21 mouse cellular contexts compared by ENCODE assay signal in the genomic region with DNA sequence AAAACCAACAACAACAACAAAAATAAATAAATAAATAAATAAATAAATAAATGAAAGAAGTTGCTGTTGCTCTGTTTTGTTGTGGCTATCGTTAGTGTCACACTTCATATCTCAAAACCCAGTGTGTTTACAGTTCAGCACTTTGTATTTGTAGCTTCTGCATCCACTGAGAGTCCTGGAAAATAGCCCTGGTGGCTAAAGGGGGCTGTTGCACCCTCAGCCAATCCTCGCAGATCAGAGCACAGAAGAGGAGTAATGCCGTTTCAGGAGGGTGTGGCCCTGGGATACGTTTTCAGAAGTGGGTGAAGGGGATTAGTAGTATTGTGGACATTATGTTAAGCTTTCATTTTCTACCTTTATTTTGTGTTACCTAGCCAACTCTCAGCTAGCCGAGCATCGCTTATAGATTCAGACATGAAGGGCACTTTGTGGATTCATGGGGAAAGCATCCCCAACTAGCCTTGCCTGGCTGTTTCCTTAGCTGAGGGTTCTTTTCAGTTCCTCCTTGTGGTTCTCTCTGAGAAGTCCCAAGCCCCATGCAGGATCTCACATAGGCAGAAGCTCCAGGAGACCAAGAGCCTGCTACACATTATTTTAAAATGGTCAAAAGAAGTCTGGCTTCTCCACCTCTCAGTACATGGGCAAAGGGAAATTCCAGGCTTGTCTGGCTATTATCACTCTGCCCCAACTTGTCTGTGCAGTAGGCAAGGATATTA.
DNase-seq lines count a peak whose midpoint lies in the region; ATAC-seq and TF ChIP-seq lines count a peak whose summit lies in the region.
"Had no signal": no experiment of that assay in that cellular context is flagged by ENCODE, and none has a peak within 500 bp of the region (broad histone marks: within the 10 kb centered on the region; RNA-seq: fewer than 3 reads in every experiment).

No protein-coding gene starts in this region.

- H3K4me2 ChIP-seq in heart, postnatal 0 days (ENCODE audit: low read depth, low read length) = no peak overlapping the region
- no peak overlapping the region for H3K4me2 ChIP-seq in lung, embryonic 14.5 days
- H3K4me2 ChIP-seq: embryonic facial prominence, embryonic 13.5 days; heart, embryonic 15.5 days; hindbrain, embryonic 15.5 days; liver, embryonic 13.5 days; midbrain, embryonic 12.5 days; neural tube, embryonic 15.5 days had no signal

- no peak for TF ChIP-seq EP300 in heart, postnatal 0 days (IDR thresholded peaks at IDR 0.05; ENCODE audit: low read depth)

- no peak overlapping the region for H3K27ac ChIP-seq in heart, postnatal 0 days (ENCODE audit: low read depth)
- no peak overlapping the region for H3K27ac ChIP-seq in lung, embryonic 14.5 days (ENCODE audit: low read depth)
- H3K27ac ChIP-seq: embryonic facial prominence, embryonic 13.5 days; forebrain, embryonic 10.5 days; heart, embryonic 15.5 days; hindbrain, embryonic 15.5 days; liver, embryonic 13.5 days; midbrain, embryonic 12.5 days; neural tube, embryonic 15.5 days had no signal

- H3K4me3 ChIP-seq in heart, postnatal 0 days (ENCODE audit: low read depth, low read length) = no peak overlapping the region
- H3K4me3 ChIP-seq in lung, embryonic 14.5 days (ENCODE audit: low read depth, low read length) = no peak overlapping the region
- no peak overlapping the region for H3K4me3 ChIP-seq in lung, adult 2 months (replicated peaks; ENCODE audit: extremely low read depth, low read depth, low read length)
- H3K4me3 ChIP-seq: embryonic facial prominence, embryonic 13.5 days; forebrain, embryonic 10.5 days; heart, embryonic 15.5 days; hindbrain, embryonic 15.5 days; liver, embryonic 13.5 days; midbrain, embryonic 12.5 days; myocyte; neural tube, embryonic 15.5 days had no signal

- no peaks in the 10 kb centered on the region for H3K4me1 ChIP-seq in heart, postnatal 0 days (ENCODE audit: control insufficient read depth, insufficient read depth)
- H3K4me1 ChIP-seq in lung, embryonic 14.5 days (ENCODE audit: insufficient read depth) = no peaks in the 10 kb centered on the region
- peaks cover 3% of the 10 kb centered on the region; the same call in 1 of the 2 replicates for H3K4me1 ChIP-seq in lung, adult 2 months (ENCODE audit: control insufficient read depth, insufficient read depth, low read length)
- H3K4me1 ChIP-seq: forebrain, embryonic 10.5 days; hindbrain, embryonic 15.5 days; liver, embryonic 13.5 days; midbrain, embryonic 12.5 days; neural tube, embryonic 15.5 days had no signal

- 0 out of 2 replicates have a peak, but pooled peaks have one; percentile 6 for TF ChIP-seq CTCF in heart, postnatal 0 days (IDR thresholded peaks at IDR 0.05; ENCODE audit: low read depth)
- TF ChIP-seq CTCF in lung, embryonic 14.5 days (IDR thresholded peaks at IDR 0.05; ENCODE audit: low read depth) = peak; percentile 33
- no peak for TF ChIP-seq CTCF in lung, adult 2 months (IDR thresholded peaks at IDR 0.05; ENCODE audit: insufficient read depth, low read length)

- no peaks in the 10 kb centered on the region for H3K9me3 ChIP-seq in heart, postnatal 0 days (replicated peaks; ENCODE audit: control insufficient read depth, low read length)
- H3K9me3 ChIP-seq in lung, embryonic 14.5 days (ENCODE audit: low read depth, low read length) = no peaks in the 10 kb centered on the region
- H3K9me3 ChIP-seq: embryonic facial prominence, embryonic 13.5 days; forebrain, embryonic 10.5 days; heart, embryonic 15.5 days; hindbrain, embryonic 15.5 days; liver, embryonic 13.5 days; midbrain, embryonic 12.5 days; neural tube, embryonic 15.5 days had no signal

- intact Hi-C loops in heart, postnatal 10 days (cut with DNase I) = no loop called here

- no peak for TF ChIP-seq POLR2A in lung, adult 2 months (IDR thresholded peaks at IDR 0.05; ENCODE audit: borderline replicate concordance, extremely low read depth, low read depth, low read length)

- H3K9ac ChIP-seq in heart, postnatal 0 days (replicated peaks; ENCODE audit: low read depth, low read length) = no peak overlapping the region
- H3K9ac ChIP-seq in lung, embryonic 14.5 days = no peak overlapping the region
- H3K9ac ChIP-seq: embryonic facial prominence, embryonic 13.5 days; heart, embryonic 15.5 days; hindbrain, embryonic 15.5 days; liver, embryonic 13.5 days; midbrain, embryonic 12.5 days; neural tube, embryonic 15.5 days had no signal

- H3K27me3 ChIP-seq in heart, postnatal 0 days (ENCODE audit: control insufficient read depth, insufficient read depth, low read length) = no peaks in the 10 kb centered on the region
- no peaks in the 10 kb centered on the region for H3K27me3 ChIP-seq in lung, embryonic 14.5 days (ENCODE audit: insufficient read depth, low read length)
- H3K27me3 ChIP-seq: embryonic facial prominence, embryonic 13.5 days; heart, embryonic 15.5 days; hindbrain, embryonic 15.5 days; liver, embryonic 13.5 days; midbrain, embryonic 12.5 days; neural tube, embryonic 15.5 days had no signal

- ATAC-seq in heart, postnatal 0 days (ENCODE audit: insufficient read depth, low read depth) = no peak
- no peak for ATAC-seq in lung, embryonic 14.5 days (ENCODE audit: insufficient read depth)
- ATAC-seq in megakaryocyte, adult 5-6 weeks (ENCODE audit: poor library complexity, severe bottlenecking) = peak; percentile 56; the same call in 1 of the 2 replicates
- no peak for ATAC-seq in erythroblast, adult 5-6 weeks (replicated peaks; ENCODE audit: low FRiP score, poor library complexity, severe bottlenecking)

- DNase-seq in heart, postnatal 0 days (ENCODE audit: low spot score) = no peak
- no peak for DNase-seq in heart, postnatal 10 days
- DNase-seq in lung, embryonic 14.5 days = no peak
- no peak for DNase-seq in lung, adult 2 months
- peak; percentile 16 for DNase-seq in R1 (ENCODE audit: low read depth, low spot score)
- no peak for DNase-seq in kidney, postnatal 25 days
- DNase-seq: adrenal gland, postnatal 25 days; cerebellum, adult 8-10 months; gastrocnemius, postnatal 36 days; liver, embryonic 13.5 days; lung, postnatal 4 days; thymus, postnatal 36 days had no signal

- 74% methylated on average over 6 of the region's 6 CpGs for WGBS in heart, postnatal 0 days
- 68% methylated on average over 6 of the region's 6 CpGs for WGBS in lung, embryonic 14.5 days
- WGBS in lung, adult 2 months = 75% methylated on average over 6 of the region's 6 CpGs

- no peaks in the 10 kb centered on the region for H3K36me3 ChIP-seq in heart, postnatal 0 days (replicated peaks; ENCODE audit: control insufficient read depth, insufficient read depth, low read length)
- H3K36me3 ChIP-seq in lung, embryonic 14.5 days (ENCODE audit: insufficient read depth) = no peaks in the 10 kb centered on the region
- H3K36me3 ChIP-seq: embryonic facial prominence, embryonic 13.5 days; forebrain, embryonic 10.5 days; heart, embryonic 15.5 days; hindbrain, embryonic 15.5 days; liver, embryonic 13.5 days; midbrain, embryonic 12.5 days; neural tube, embryonic 15.5 days had no signal
